Mouse (Mus musculus): ENCODE measurements around the gene P3h3. TPM values are rescaled to one million over a fixed set of nuclear protein-coding genes. Genes with fewer than 3 reads are reported as not detected.

Gene P3h3
- polyA plus RNA-seq, 1 experiment, result 21.4 TPM

DNA sequence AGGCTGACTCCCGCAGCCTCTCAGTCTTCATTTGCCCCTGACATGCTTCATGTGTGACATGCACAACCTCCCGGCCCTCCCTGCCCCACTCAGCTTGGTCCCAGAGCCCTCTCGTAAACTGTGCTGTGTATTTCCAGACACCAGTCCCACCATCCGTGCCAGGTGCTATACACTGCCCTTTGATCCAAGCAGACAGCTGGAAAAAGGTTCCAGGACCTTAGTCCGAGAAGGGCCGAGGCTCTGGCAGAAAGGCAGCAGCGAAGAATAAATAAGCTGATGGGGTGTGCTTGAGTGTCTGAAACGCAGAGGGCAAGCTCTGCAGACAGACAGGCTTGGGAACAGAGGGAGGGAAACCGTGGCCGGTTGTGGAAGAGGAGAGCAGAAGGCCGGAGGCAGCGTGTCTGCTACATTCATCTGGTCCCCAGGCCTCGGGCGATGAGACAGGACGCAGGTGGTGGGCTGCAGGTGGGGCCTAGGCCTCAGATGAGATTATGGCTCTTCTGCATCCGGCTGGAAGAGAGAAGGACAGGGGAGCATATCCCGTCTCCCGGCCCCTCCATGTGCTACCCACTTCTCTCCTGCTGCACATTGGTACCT, 8.3 kb upstream of the P3h3 start:
- DNase-seq (ENCODE audit: low read depth), result no peak

DNA sequence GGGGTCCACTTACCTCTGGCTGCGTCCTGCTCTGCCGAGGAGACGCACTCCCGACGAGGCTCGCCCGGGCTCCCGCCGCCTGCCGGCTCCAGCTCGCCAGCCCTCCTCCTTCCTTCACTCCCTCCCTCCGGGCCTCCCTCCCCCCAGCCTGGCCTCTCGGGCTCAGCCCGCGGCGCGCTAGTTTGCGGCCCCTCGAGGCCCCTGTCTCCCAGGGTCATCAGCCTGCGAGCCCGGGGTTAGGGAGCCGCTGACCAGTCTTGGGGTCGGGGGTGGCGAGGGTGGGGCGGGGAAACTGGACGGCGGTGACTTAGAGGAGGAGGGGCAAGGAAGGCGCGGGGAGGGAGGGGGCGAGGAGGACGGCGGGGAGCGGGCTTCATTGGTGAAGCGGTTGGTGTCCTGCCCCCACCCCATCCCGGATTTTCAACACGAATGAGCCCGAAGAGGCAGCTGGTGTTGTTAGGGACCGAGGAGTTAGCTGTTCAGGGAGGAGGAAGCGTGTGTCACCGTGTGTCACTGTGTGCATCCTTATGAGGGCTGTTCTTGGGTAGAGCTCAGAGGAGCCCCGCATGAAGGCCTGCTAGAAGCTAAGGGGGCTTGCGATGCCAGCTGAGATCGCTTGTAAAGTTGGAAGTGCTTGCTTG, 6.2 kb upstream of the P3h3 start, which contains the start of gene Gpr162:
Gene Gpr162, minus strand, starts transcription at position 326 of the 641 bp plus-strand sequence.
- no peak for DNase-seq (ENCODE audit: low read depth)

DNA sequence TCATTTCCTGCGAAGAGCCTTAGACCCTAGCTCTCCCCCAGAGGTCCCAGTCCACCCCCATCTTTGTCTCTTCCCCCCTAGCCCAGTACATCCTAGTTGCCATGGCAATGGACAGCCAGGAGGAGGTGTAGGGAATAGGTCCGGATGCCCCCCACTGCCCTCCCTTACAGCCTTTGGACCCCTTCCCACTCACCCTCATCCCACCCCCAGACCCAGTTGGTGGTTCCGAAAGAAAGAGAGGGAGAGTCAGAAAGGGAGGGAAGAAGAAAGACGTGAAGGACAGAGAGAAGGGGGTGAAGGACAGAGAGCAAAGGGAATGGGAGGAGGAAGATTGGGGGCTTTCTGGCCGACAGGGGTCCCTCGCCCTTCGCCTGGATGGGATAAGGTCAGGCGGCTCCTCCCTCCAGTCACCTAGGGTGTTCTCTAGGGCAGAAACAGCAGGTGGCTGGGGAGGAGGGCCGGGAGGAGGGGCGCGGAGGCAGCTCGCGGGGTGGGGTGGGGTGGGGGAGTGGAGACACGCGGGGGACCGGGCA, 5.6 kb upstream of the P3h3 start:
- DNase-seq (ENCODE audit: low read depth), result no peak

DNA sequence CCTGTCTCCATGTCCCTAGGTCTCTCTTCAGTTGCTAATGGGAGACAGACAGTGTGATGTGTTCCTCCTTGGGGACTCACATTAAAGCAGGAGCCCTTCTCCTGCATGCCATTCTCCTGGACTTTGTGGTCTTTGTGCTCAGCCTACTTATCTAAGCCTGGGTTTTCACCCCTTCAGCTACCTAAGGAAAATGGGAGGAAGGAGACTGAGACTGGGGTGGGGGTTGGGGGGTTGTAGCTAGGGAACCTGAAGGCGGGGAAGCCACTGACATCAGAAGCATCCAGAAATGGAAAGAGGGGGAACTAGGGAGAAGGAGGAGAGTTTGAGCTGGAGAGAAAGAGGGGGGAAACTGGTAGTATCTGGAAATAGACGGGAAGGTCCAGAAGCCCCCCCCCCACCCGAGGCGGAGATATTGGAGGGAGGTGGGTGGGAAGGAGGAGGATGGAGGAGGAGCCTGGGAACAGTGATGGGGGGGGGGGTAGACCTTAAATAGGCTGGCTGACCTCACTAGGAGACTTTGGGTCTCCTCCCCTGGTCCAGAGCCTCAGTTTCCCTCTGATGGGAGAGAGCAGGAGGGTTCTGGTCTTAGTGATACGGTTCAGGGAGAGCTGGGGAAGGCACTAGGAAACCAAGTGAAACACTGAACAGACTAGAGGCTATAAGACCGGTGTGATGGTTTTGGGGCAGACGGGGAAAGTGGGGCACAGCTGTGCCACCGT, 5.0 kb upstream of the P3h3 start:
- no peak for DNase-seq (ENCODE audit: low read depth)

DNA sequence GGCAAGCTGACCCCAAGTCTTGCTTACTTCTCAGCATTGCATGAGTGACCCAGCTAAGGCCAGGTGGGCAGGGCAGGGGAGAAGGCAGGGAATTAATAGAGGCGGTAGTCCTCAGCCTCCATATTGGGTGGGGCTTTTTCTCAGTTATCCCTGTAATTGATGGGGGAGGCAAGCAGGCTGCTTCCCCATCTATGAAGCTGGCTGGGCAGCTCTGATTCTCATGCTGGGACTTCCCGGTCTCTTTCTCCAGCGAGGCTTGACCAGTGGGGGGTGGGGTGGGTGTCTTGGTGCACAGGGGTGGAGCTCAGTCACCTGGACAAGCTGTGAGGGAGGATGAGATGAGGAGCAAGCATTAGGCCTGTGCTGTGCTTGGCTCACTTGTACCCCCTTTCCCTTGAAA, 4.2 kb upstream of the P3h3 start:
- no peak for DNase-seq (ENCODE audit: low read depth)

DNA sequence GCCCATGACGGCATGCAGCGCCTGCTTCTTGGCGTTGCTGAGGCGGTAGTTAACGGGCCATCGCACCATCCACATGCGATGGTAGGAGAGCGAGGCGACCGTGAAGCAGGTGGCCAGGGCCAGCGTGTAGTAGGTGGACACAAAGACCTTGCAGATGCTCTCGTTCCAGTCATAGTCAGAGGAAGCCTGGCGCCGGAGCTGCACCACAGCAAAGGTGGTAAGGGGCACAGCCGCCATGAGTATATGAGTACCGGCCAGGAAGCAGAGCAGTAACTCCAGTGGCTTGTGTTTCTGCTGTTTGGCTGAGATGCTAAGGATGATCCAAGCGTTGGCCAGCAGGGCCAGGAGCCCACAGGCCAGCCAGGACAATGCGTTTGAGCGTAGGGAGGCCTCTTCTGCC, 3.7 kb upstream of the P3h3 start:
- DNase-seq (ENCODE audit: low read depth), result no peak

DNA sequence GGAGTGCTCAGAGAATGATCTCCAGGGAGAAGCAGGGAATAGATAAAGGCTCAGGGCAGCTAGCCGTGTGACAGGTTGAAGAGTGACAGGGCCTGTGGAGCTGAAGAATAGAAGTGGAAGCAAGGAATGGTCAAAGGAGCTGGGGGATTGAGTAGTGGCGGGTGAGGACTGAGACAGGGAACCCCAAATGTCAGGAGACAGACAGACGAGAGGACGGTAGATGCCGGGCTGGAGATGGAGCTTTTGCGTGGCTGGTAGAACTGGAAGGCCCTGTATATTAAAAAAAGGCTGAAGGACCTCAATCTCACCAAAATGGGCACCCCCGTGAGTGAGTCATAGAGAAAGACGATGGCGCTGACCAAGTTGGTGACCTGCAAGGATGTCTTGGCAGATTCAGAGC, 3.0 kb upstream of the P3h3 start:
- DNase-seq (ENCODE audit: low read depth), result no peak

DNA sequence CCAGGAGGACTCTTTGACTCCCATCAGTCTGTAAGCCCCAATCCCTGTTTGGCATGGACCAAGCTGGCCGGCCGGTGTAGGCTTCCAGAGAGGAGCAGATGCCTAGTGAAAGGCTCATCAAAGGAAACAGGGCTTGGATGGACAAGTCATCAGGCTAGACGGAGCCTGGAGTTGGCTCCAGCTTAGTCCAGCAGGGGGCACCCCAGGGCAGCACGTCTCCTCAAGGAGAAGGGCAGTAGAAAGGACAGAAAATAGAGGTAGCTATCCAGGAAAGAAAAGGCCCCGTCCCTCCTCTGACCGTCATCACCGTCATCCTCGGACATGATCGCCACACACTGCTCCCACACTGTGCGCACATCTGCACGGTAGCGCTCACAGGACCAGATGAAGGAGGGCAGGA, 2.2 kb upstream of the P3h3 start:
- DNase-seq (ENCODE audit: low read depth), result no peak

DNA sequence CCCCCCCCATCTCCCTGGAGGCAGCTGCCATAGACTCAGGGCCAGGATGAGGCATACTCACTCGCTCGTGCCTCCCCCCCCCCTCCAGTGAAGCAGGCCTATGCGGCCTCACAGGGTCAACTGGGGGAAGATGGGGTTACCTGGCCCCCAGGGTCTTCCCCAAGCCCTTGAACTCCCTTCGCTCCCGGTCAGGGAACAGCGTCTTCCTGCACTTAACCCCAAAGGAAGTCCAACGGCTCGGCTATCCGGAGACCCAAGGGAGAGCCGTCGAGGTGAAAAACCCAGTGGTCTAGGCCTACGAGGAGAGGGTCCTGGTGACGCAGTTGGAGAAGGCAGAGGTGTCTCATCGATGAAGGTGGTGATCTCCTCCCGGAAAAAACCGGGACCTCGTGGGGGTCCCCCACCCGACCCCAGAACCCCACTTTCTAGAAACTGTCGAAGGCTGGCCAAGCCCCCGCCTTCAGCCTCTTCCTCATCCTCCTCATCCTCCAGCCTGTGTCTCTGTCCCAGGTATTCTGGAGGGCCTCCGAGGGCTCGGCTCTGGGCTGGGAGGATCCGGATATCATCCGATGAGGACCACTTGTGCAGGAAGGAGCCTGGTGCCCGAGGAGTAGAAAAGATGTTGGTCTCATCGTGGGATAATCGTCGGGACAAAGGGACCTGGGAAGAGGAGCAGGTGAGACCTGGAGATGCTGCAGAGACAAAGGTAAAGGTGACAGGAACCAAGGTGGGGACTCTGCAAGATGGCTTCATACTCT, 1.2 kb upstream of the P3h3 start:
- DNase-seq (ENCODE audit: low read depth), result no peak

DNA sequence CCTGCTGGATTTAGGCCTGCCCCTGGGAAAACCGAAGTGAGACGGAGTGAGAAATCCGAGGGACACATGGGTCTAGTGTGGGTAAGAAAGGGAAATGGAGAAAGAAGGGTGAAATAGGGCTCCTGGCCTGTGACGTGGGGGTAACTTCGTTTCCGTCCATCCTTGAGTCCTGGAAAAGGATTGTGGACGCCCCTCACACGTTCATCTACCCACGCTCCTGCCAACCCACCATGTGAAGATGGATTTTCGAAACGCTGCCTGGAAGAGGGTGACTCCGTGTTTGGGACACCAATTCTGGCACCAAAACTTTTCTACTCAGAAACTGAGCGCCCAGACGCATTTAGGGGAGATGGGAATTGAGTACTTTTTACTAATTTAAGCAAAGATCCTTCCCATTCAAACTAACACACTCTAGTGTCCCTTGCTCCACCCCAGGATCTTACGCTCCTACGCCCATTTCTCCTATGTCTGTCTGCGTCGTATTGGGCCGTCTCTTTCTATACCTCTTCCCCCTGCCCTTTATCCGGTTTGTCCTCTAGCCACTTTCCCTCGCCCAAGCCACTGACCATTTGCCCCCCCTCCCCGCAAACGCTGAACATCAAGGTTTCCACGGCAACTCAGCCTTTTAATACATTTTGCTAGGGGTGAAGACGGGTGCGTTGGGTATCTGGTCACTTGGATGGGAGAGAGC, 433 bp upstream of the P3h3 start:
- DNase-seq (ENCODE audit: low read depth), result no peak

DNA sequence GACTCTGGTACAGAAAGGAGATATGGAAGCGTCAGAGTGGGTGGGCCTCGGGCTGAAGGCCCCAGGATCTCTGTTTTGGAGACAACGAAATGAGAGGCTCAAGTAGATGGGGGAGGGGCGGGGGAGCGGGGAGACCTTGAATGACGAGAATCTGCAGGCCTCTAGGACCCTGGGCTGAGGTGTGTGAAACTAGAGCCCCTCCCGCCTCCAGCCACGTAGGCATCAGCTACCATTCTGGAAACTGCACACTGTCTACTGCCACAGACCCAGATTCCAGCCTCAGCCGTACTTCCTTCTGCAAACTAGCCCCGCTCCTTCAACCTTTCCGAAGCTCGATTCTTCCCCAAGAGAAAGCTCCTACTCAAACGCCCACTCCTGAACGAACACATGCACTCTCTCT, 1.2 kb downstream of the P3h3 start:
- no peak for DNase-seq (ENCODE audit: low read depth)

DNA sequence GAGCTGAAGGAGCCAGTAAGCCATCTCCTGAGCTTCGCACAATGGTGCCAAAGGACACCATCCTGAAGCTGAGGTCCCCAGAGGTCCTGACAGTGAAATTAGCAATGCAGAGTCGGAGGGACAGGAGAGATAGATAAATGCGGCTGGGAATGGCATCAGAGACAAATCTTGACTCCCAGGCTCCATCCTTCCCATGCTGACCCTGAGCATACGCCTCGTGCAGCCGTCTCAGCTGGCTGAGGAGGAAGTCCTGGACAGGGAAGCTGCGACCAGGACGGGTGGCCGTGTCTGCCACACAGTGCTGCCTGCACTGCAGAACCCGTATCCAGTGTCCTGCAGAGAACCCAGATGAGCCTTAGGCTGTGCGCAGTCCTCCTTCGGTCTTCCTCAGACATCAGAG, 2.9 kb downstream of the P3h3 start:
- no peak for DNase-seq (ENCODE audit: low read depth)

DNA sequence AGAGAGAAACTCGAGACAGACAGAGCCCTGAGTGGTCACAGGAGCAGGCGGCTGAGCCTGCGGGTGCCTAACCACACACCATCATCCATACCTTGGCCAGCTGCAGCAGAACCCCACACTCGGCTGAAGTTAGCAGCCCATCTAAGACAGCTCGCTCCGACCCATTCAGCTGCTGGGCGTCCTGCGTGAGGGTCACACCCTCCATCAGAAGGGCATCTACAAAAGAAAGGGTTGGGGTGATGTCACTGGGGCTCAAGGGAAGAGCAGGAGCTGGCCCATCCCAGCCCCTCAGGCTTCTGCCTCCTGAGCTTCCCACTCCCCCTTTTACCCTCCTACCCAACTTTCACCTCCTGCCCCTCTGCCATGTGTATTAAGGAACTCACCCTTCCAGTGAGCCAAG, 7.0 kb downstream of the P3h3 start:
- DNase-seq (ENCODE audit: low read depth), result no peak

DNA sequence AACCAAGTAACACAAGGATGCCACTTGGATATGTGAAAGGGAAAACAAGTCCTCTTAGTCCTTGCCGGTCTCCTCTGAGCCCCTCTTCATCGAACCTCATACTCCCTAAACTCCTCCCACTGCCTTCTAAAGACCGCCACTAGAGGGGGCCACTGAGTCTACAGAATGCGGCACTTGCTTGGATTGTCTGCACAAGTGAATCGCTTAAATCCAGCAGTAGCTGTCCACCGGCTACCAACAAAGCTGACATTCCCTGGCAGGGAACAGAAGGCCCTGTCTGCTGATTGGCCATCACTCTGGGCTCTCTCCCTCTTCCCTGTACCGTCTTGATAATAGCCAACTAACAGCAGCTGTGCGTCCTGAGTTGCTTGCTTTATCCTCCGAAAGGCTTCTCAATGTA, 10.2 kb downstream of the P3h3 start:
- DNase-seq (ENCODE audit: low read depth), result no peak

DNA sequence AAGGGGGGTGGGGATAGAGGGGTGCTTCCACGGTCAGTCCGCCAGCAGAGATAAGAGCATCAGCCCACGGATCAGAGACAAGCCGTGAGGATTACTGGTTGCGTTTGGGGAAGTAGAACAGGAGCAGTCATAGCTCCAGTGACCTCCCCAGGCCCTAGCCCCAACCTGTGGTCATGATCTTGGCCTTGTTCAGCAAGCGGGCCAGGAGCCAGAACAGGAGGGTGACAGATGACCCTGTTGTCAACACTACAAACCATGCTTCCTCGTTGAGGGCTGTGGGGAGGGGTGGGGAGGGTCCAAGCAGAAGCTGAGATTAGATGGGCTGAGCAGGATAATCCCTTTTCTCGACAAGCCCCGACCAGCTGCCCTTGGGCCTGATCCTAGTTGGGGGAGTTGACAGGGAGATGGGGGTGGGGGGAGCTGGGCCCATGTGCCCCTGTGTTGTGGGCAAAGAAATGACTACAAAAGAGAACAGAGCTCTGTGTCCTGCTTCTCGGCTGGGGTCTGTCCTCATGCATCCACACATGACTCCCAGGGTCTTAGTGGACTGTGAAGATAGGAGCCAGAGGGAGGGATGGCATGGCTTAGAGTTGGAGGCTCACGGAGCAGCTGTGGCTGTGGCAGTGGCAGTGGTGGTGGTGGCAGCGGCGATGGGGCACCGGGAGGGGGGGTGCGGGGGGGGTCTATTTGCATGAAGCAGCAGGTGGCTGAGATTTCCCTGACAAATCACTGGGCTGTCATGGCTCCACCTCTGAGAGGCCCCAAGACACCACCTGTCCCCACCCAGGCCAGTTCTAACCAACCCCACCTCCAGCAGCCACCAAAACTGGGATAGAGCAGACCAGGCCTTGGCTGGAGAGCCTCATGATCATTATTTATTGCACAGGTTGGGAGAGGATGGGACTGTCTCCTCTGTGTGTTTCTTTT, 17.0 kb downstream of the P3h3 start, which contains the start of gene Gnb3:
Gene Gnb3, minus strand, starts transcription at position 35 of the 927 bp plus-strand sequence.
- no peak for DNase-seq (ENCODE audit: low read depth)

DNA sequence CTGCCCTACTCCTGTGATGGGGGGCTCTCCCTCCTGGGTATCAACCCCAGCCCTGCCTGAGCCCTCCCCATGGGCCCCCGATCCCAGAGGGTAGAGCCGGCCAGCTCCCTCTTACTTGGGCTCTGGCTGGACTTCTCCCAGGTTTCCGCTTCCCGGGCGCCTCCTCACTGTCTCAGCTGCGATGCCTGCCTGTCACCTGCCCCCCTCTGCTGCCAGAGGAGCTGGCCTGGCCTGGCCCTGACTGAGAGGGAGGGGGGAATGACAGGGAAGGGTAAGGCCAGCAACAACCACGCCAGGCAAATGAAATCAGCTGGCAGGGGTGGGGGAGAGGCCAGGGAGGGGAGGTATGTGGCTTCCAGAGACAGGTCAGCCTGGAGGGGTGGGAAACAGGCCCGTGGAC, 17.7 kb downstream of the P3h3 start:
- no peak for DNase-seq (ENCODE audit: low read depth)

DNA sequence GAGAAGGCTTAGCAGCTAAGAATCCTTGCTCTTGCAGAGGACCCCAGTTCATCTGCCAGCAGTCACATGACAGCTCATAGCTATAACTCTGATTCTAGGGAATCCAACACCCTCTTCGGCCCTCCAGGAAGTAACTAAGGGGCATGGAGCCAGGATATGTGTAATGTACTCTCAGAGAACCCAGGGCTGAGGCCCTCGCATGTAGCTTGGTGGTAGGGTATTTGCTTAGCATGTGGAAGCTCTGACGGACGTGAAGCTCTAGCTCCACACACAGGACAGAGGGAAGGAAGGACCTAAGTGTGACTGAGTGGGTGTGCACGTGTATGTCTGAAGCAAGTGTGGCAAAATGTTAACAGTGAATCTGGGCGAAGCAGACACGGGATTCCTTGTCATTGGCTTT, 21.1 kb downstream of the P3h3 start:
- no peak for DNase-seq (ENCODE audit: low read depth)

DNA sequence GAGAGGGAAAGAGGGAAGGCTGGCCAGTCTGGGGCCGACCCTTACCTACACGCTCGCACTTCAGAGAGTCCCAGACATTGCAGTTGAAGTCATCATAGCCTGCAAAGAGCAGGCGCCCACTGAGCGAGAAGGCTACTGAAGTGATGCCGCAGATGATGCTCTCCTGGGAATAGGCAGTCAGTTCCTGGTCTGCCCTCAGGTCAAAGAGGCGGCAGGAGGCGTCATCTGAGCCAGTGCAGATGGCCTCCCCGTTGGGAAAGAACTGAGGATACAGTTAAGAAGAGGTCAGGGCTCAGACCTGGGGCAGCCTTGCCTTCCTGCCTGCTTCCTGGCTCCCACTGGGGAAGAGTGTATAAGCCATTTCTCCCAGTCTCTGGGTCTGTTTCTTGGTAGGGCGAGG, 22.0 kb downstream of the P3h3 start:
- DNase-seq (ENCODE audit: low read depth), result no peak

DNA sequence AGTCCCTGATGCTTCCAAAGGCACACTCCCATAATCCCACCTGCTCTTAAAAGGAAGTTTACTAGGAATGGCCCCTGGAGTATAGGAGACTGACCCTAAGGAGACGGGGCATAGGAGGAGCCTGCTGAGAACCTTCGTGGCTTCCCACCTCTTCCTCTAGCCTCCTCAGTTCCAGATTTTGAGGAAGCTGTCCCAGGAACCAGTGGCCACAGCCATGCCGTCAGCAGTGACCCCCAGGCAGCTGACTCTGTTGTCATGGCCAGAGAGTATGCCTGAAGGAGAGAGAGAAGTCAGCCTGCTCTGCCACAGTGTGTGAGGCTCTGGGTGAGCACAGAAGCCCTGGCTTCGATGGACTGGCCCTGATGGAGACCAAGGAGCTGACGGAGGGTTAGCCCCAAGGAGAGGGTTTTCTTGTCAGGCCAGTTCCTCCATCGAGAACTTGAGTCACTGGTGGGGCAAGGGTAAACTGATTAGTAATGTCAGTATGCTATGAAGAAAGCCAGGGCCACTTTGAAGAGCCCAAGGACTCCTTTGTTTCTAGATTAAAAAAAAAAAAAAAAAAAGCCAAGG, 23.0 kb downstream of the P3h3 start:
- DNase-seq (ENCODE audit: low read depth), result no peak

DNA sequence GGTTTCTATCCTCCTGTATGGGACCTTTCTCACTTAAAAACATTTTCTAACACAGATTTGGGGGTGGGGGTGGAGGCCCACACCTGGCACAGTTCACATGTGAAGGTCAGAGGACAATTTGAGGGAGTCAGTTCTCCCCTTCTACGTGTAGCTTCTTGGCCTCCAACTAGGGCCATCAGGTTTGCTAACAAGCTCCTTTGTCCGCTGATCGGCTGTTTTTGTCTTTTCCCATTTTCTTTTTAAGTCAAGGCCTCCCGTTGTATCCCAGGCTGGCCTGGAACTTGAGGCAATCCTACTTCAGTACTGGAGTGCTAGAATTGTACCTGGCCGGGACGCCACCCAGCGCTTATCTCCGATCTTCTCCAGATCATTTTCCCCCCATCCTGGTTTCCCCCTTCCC, 25.9 kb downstream of the P3h3 start:
- DNase-seq (ENCODE audit: low read depth), result no peak

All from gonadal fat pad, adult 2 months (tissue).